Mouse (Mus musculus): ENCODE results near the gene Tanc2.

DNA sequence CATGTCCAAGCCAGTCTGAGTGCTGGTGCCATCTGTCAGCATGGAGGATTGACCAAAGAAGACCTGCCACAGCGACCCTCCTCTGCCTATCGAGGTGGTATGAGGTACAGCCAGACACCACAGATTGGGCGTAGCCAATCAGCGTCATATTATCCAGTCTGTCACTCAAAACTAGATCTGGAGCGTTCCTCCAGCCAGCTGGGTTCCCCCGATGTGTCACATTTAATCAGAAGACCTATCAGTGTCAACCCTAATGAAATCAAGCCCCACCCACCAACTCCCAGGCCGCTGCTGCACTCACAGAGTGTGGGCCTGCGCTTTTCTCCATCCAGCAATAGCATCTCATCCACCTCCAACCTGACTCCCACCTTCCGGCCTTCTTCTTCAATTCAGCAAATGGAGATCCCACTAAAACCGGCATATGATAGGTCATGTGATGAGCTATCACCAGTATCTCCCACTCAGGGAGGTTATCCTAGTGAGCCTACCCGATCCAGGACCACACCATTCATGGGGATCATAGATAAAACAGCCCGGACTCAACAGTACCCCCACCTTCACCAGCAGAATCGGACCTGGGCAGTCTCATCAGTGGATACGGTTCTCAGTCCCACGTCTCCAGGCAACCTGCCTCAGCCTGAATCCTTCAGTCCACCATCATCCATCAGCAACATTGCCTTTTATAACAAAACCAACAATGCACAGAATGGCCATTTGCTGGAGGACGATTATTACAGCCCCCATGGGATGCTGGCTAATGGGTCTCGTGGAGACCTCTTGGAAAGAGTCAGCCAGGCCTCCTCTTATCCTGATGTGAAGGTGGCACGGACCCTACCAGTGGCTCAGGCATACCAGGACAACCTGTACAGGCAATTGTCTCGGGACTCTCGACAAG is 333.2 kb downstream of the Tanc2 start:
- TF ChIP-seq CTCF (IDR thresholded peaks at IDR 0.05; ENCODE audit: borderline replicate concordance, insufficient read depth, low read depth, low read length) (no peak), POLR2A (IDR thresholded peaks at IDR 0.05; ENCODE audit: borderline replicate concordance, insufficient read depth, low read length) (no peak)
